Mouse (Mus musculus): ENCODE results near the gene Gm3854. TPM values are rescaled to one million over a fixed set of nuclear protein-coding genes. Genes with fewer than 3 reads are reported as not detected.
A peak's percentile ranks its signal among the peaks of the same experiment; 100 is the strongest.
"Not testable (repeated sequence)": the region's sequence is repeated elsewhere in the genome, so short reads cannot be mapped to it uniquely, and the experiment has no call there.

Gm3854 gene
- 0.18 and 0.21 TPM in 2 replicates for polyA plus RNA-seq (2015; fragmentation: Nextera tagmentation; extraction: Ambion mirVana)

GRCm38 (mm10) chr7:6343501-6344071, at the start of gene Gm3854:
TSS of gene Gm3854 (plus strand) at chr7:6343759.
- peak; percentile 38 for DNase-seq (ENCODE audit: low spot score)
- Histone ChIP-seq H3K36me3 (ENCODE audit: insufficient read depth, low read length) (no peaks in the 10 kb centered on the region), H3K4me1 (ENCODE audit: insufficient read depth, low read depth, low read length) (no peaks in the 10 kb centered on the region), H3K27ac (ENCODE audit: low read length) (no peak within 1 kb of the TSS), H3K4me3 (ENCODE audit: low read depth, low read length) (peak within 1 kb of the TSS; percentile 59), H3K4me2 (replicated peaks; ENCODE audit: low read depth, low read length) (peak within 1 kb of the TSS; percentile 68), H3K27me3 (replicated peaks; ENCODE audit: insufficient read depth, low read length) (no peaks in the 10 kb centered on the region), H3K9me3 (ENCODE audit: low read length) (no peaks in the 10 kb centered on the region), H3K9ac (replicated peaks; ENCODE audit: low read depth) (peak within 1 kb of the TSS; percentile 39; the same call in 1 of the 2 replicates)
- peak; percentile 70 for ATAC-seq
- TF ChIP-seq EP300 (IDR thresholded peaks at IDR 0.05): no peak
- no peak for TF ChIP-seq CTCF (IDR thresholded peaks at IDR 0.05)
- under 1% methylated on average over 26 of the region's 26 CpGs for WGBS

DNA sequence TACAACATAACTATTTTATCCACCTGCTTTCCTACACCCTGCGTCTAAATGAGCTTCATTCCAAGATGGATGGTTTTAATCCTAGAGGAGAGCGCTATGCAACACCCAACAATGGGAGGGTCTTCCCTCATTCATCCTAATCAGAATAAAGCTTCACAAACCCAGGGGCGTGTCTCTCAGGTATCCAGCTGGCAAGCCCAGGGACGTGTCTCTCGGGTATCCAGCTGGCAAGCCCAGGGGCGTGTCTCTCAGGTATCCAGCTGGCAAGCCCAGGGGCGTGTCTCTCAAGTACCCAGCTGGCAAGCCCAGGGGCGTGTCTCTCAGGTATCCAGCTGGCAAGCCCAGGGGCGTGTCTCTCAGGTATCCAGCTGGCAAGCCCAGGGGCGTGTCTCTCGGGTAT, 42.8 kb upstream of the Gm3854 start:
- not testable (repeated sequence) for H3K9ac ChIP-seq (replicated peaks; ENCODE audit: low read depth); H3K27me3 ChIP-seq (replicated peaks; ENCODE audit: insufficient read depth, low read length); H3K4me3 ChIP-seq (ENCODE audit: low read depth, low read length); H3K4me1 ChIP-seq (ENCODE audit: insufficient read depth, low read depth, low read length); ATAC-seq; H3K27ac ChIP-seq (ENCODE audit: low read length); H3K36me3 ChIP-seq (ENCODE audit: insufficient read depth, low read length); H3K4me2 ChIP-seq (replicated peaks; ENCODE audit: low read depth, low read length); H3K9me3 ChIP-seq (ENCODE audit: low read length); DNase-seq (ENCODE audit: low spot score)
- WGBS: 70% methylated on average over 11 of the region's 11 CpGs

- H3K9ac ChIP-seq (replicated peaks; ENCODE audit: low read depth): peak overlapping the region; percentile 58
- 13% methylated on average over 23 of the region's 23 CpGs for WGBS
- H3K9me3 ChIP-seq (ENCODE audit: low read length): no peaks in the 10 kb centered on the region
- DNase-seq (ENCODE audit: low spot score) (peak; percentile 29), ATAC-seq (peak; percentile 63)
- H3K27ac ChIP-seq (ENCODE audit: low read length): peak overlapping the region; percentile 69
- peak overlapping the region; percentile 72 for H3K4me2 ChIP-seq (replicated peaks; ENCODE audit: low read depth, low read length)
- H3K4me3 ChIP-seq (ENCODE audit: low read depth, low read length): peak overlapping the region; percentile 59
- H3K36me3 ChIP-seq (ENCODE audit: insufficient read depth, low read length): no peaks in the 10 kb centered on the region
- peaks cover 4% of the 10 kb centered on the region; the same call in 1 of the 2 replicates for H3K4me1 ChIP-seq (ENCODE audit: insufficient read depth, low read depth, low read length)
- TF ChIP-seq EP300 (IDR thresholded peaks at IDR 0.05) (no peak), CTCF (IDR thresholded peaks at IDR 0.05) (no peak)
- H3K27me3 ChIP-seq (replicated peaks; ENCODE audit: insufficient read depth, low read length): no peaks in the 10 kb centered on the region
Observed at GRCm38 (mm10) chr7:6330458-6331232, 12.9 kb upstream of the Gm3854 start.

DNA sequence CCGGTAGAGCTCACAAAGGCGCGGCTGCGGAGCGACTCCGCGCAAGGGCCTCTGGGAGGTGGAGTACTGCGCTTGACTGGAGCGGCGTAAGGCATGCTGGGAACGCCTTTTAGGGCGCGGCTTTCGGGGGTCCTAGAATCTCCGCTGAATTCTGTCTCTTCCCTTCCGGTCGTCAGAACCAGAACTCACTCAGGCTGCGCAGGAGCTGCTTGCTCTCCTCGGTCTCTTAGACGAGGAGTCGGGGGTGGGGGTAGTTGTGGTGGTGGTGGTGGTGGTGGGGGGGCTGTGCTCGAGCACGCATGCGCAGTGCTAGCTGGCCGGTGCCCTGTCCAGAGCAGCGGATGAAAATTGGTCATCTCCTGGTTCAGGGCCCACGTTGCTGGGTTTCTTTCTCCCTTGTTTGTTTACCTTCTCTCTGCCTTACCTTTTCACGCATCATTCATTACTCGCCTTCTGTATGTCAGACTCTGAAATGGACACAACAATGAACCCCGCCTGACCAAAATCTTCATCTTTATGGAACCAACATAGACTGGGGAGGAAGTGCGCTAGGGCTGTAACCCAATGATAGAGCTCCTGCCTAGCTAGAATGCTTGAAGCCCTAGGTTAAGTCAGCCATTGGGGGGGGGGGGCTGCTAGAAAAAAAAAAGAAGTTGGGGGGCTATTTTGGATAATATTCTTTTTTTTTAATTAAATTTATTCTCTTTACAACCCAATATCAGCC, 12.2 kb upstream of the Gm3854 start, which contains the start of gene Zfp583:
Zfp583 (minus strand) TSS at position 53 of the 724 bp plus-strand sequence.
- whole genome bisulfite sequencing: 6% methylated on average over 31 of the region's 31 CpGs
- ATAC-seq: peak; percentile 98
- TF ChIP-seq EP300 (IDR thresholded peaks at IDR 0.05) (no peak), CTCF (IDR thresholded peaks at IDR 0.05) (no peak)

DNA sequence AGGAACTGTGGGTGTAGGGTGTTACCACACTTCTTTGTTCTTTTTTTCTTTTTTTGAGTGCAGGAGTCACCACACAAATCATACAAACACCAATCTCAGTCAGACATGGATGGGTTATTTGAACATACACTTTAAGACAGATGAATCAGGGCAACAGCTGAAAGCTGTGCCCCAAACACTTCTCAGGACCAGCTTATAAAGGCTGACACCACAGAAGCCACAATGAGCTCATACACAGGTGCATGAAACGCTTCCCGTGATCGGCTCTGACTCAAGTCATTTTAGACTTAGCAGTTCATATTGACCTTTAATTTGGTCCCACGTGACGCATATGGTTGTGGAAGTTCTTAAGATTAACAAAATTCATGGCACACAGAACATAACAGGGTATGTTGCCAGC, 3.7 kb upstream of the Gm3854 start:
- no peaks in the 10 kb centered on the region for H3K27me3 ChIP-seq (replicated peaks; ENCODE audit: insufficient read depth, low read length)
- WGBS: 74% methylated on average over 5 of the region's 5 CpGs
- no peak overlapping the region for H3K9ac ChIP-seq (replicated peaks; ENCODE audit: low read depth)
- H3K4me1 ChIP-seq (ENCODE audit: insufficient read depth, low read depth, low read length): no peaks in the 10 kb centered on the region
- H3K4me3 ChIP-seq (ENCODE audit: low read depth, low read length): no peak overlapping the region
- DNase-seq (ENCODE audit: low spot score) (no peak), ATAC-seq (no peak)
- H3K4me2 ChIP-seq (replicated peaks; ENCODE audit: low read depth, low read length): no peak overlapping the region
- no peak for TF ChIP-seq EP300 (IDR thresholded peaks at IDR 0.05)
- no peak for TF ChIP-seq CTCF (IDR thresholded peaks at IDR 0.05)
- H3K27ac ChIP-seq (ENCODE audit: low read length): no peak overlapping the region
- no peaks in the 10 kb centered on the region for H3K36me3 ChIP-seq (ENCODE audit: insufficient read depth, low read length)
- no peaks in the 10 kb centered on the region for H3K9me3 ChIP-seq (ENCODE audit: low read length)

More for the DNA sequence above, 12.2 kb upstream of the Gm3854 start, which contains the start of gene Zfp583:
- peak within 1 kb of the TSS; percentile 72 for H3K4me2 ChIP-seq (replicated peaks; ENCODE audit: low read depth, low read length)
- H3K36me3 ChIP-seq (ENCODE audit: insufficient read depth, low read length): no peaks in the 10 kb centered on the region
- H3K4me3 ChIP-seq (ENCODE audit: low read depth, low read length): peak within 1 kb of the TSS; percentile 59
- DNase-seq (ENCODE audit: low spot score): peak; percentile 94
- H3K27ac ChIP-seq (ENCODE audit: low read length): peak within 1 kb of the TSS; percentile 69
- H3K9me3 ChIP-seq (ENCODE audit: low read length): no peaks in the 10 kb centered on the region
- no peaks in the 10 kb centered on the region for H3K27me3 ChIP-seq (replicated peaks; ENCODE audit: insufficient read depth, low read length)
- peak within 1 kb of the TSS; percentile 58 for H3K9ac ChIP-seq (replicated peaks; ENCODE audit: low read depth)
- peaks cover 4% of the 10 kb centered on the region; the same call in 1 of the 2 replicates for H3K4me1 ChIP-seq (ENCODE audit: insufficient read depth, low read depth, low read length)

GRCm38 (mm10) chr7:6344124-6344523, 565 bp downstream of the Gm3854 start:
- H3K27me3 ChIP-seq (replicated peaks; ENCODE audit: insufficient read depth, low read length): no peaks in the 10 kb centered on the region
- 0 out of 2 replicates have a peak overlapping the region, but pooled peaks have one; percentile 39 for H3K9ac ChIP-seq (replicated peaks; ENCODE audit: low read depth)
- ATAC-seq (no peak), DNase-seq (ENCODE audit: low spot score) (no peak)
- WGBS: 30% methylated on average over 10 of the region's 10 CpGs
- peak overlapping the region; percentile 68 for H3K4me2 ChIP-seq (replicated peaks; ENCODE audit: low read depth, low read length)
- no peaks in the 10 kb centered on the region for H3K9me3 ChIP-seq (ENCODE audit: low read length)
- peak overlapping the region; percentile 59 for H3K4me3 ChIP-seq (ENCODE audit: low read depth, low read length)
- no peak overlapping the region for H3K27ac ChIP-seq (ENCODE audit: low read length)
- TF ChIP-seq CTCF (IDR thresholded peaks at IDR 0.05) (no peak), EP300 (IDR thresholded peaks at IDR 0.05) (no peak)
- no peaks in the 10 kb centered on the region for H3K36me3 ChIP-seq (ENCODE audit: insufficient read depth, low read length)
- no peaks in the 10 kb centered on the region for H3K4me1 ChIP-seq (ENCODE audit: insufficient read depth, low read depth, low read length)

Measured in lung, postnatal 0 days (tissue).